In genomic region chr2:155276195-155276594, GRCm38 (mm10) we compare ENCODE assay signal across 8 mouse cellular contexts. TPM values are rescaled to one million over a fixed set of nuclear protein-coding genes. Genes with fewer than 3 reads are reported as not detected.
DNase-seq lines count a peak whose midpoint lies in the region; ATAC-seq and TF ChIP-seq lines count a peak whose summit lies in the region.

Gene Map1lc3a (plus strand): TSS chr2:155276297.

- no peaks in the 10 kb centered on the region for H3K79me2 ChIP-seq in liver, adult 2 months (ENCODE audit: control insufficient read depth, insufficient read depth, low read length)
- no peaks in the 10 kb centered on the region for H3K79me2 ChIP-seq in myocyte (ENCODE audit: control insufficient read depth, insufficient read depth)

- under 1% methylated on average over 47 of the region's 47 CpGs for WGBS in heart, embryonic 11.5 days (ENCODE audit: insufficient replicate concordance)
- WGBS in kidney, embryonic 16.5 days = 1% methylated on average over 45 of the region's 47 CpGs
- 2% methylated on average over 47 of the region's 47 CpGs for WGBS in liver, adult 2 months

- H3K27ac ChIP-seq in heart, embryonic 11.5 days (ENCODE audit: low read depth, low read length) = peak within 1 kb of the TSS; percentile 73
- H3K27ac ChIP-seq in kidney, embryonic 16.5 days (ENCODE audit: low read length) = peak within 1 kb of the TSS; percentile 87
- peak within 1 kb of the TSS; percentile 85 for H3K27ac ChIP-seq in liver, adult 2 months (replicated peaks; ENCODE audit: insufficient read depth, low read depth, low read length)

- peak; percentile 99 for DNase-seq in B cell, adult 2 months
- DNase-seq in brain, adult 2 months (ENCODE audit: low read depth, low spot score) = peak; percentile 98
- DNase-seq in liver, adult 2 months (ENCODE audit: extremely low read depth, low read depth, low spot score) = peak; percentile 76
- DNase-seq in splenic B cell, adult 2 months (ENCODE audit: low read depth, low spot score) = peak; percentile 97

- TF ChIP-seq POLR2A in liver, adult 2 months (IDR thresholded peaks at IDR 0.05; ENCODE audit: extremely low read depth, insufficient read depth, low read length) = no peak; the same call in 1 of the 2 replicates
- no peak for TF ChIP-seq POLR2A in myocyte (IDR thresholded peaks at IDR 0.05; ENCODE audit: insufficient read length, low read depth)

- no peaks in the 10 kb centered on the region for H3K36me3 ChIP-seq in heart, embryonic 11.5 days (ENCODE audit: control insufficient read depth, insufficient read depth, low read length)
- H3K36me3 ChIP-seq in kidney, embryonic 16.5 days (ENCODE audit: insufficient read depth, low read length) = 0 out of 2 replicates have a peak, but pooled peaks cover 3% of the 10 kb centered on the region
- no peaks in the 10 kb centered on the region for H3K36me3 ChIP-seq in liver, adult 2 months (ENCODE audit: control insufficient read depth, insufficient read depth, low read length)
- H3K36me3 ChIP-seq in myocyte (ENCODE audit: control insufficient read depth, insufficient read depth) = peaks cover 3% of the 10 kb centered on the region
- no peaks in the 10 kb centered on the region for H3K36me3 ChIP-seq in splenic B cell, adult 2 months (ENCODE audit: control insufficient read depth, insufficient read depth, low read length, poor library complexity, severe bottlenecking)

- peak within 1 kb of the TSS; percentile 80 for H3K4me3 ChIP-seq in heart, embryonic 11.5 days (ENCODE audit: low read depth, low read length)
- H3K4me3 ChIP-seq in kidney, embryonic 16.5 days (ENCODE audit: low read length) = peak within 1 kb of the TSS; percentile 86
- peak within 1 kb of the TSS; percentile 96 for H3K4me3 ChIP-seq in liver, adult 2 months (ENCODE audit: insufficient read depth, low read depth, low read length)
- H3K4me3 ChIP-seq in myocyte = peak within 1 kb of the TSS; percentile 58

- peak; percentile 73 for ATAC-seq in erythroblast, adult 5-6 weeks (replicated peaks; ENCODE audit: low FRiP score, poor library complexity, severe bottlenecking)
- peak; percentile 89 for ATAC-seq in heart, embryonic 11.5 days (replicated peaks; ENCODE audit: insufficient number of reproducible peaks, low FRiP score, low TSS enrichment)
- peak; percentile 93 for ATAC-seq in kidney, embryonic 16.5 days (ENCODE audit: low FRiP score, low TSS enrichment)

- TF ChIP-seq CTCF in liver, adult 2 months (IDR thresholded peaks at IDR 0.05; ENCODE audit: low read depth, low read length) = no peak

- peak within 1 kb of the TSS; percentile 89 for H3K9ac ChIP-seq in heart, embryonic 11.5 days (ENCODE audit: low read depth, low read length)
- H3K9ac ChIP-seq in kidney, embryonic 16.5 days (replicated peaks; ENCODE audit: low read length) = peak within 1 kb of the TSS; percentile 94
- peak within 1 kb of the TSS; percentile 96 for H3K9ac ChIP-seq in liver, adult 2 months (ENCODE audit: low read depth, low read length)

- H3K27me3 ChIP-seq in heart, embryonic 11.5 days (ENCODE audit: control insufficient read depth, insufficient read depth, low read length) = no peaks in the 10 kb centered on the region
- no peaks in the 10 kb centered on the region for H3K27me3 ChIP-seq in kidney, embryonic 16.5 days (ENCODE audit: insufficient read depth, low read length)
- H3K27me3 ChIP-seq in liver, adult 2 months (ENCODE audit: control insufficient read depth, insufficient read depth, low read length) = no peaks in the 10 kb centered on the region
- no peaks in the 10 kb centered on the region for H3K27me3 ChIP-seq in myocyte (ENCODE audit: control insufficient read depth, insufficient read depth, insufficient read length)
- no peaks in the 10 kb centered on the region for H3K27me3 ChIP-seq in splenic B cell, adult 2 months (ENCODE audit: control insufficient read depth, insufficient read depth, low read length, poor library complexity, severe bottlenecking)

- H3K4me2 ChIP-seq in heart, embryonic 11.5 days = peak within 1 kb of the TSS; percentile 76
- peak within 1 kb of the TSS; percentile 72 for H3K4me2 ChIP-seq in kidney, embryonic 16.5 days (replicated peaks; ENCODE audit: low read depth, low read length)
- peak within 1 kb of the TSS; percentile 81 for H3K4me2 ChIP-seq in myocyte (ENCODE audit: low read depth)

- peaks cover 8% of the 10 kb centered on the region for H3K4me1 ChIP-seq in heart, embryonic 11.5 days (ENCODE audit: control insufficient read depth, insufficient read depth, low read length)
- peaks cover 10% of the 10 kb centered on the region for H3K4me1 ChIP-seq in kidney, embryonic 16.5 days (ENCODE audit: insufficient read depth, low read length)
- peaks cover 13% of the 10 kb centered on the region for H3K4me1 ChIP-seq in liver, adult 2 months (ENCODE audit: control insufficient read depth, insufficient read depth, low read length)

- H3K9me3 ChIP-seq in heart, embryonic 11.5 days (replicated peaks; ENCODE audit: control insufficient read depth, low read length) = no peaks in the 10 kb centered on the region
- no peaks in the 10 kb centered on the region for H3K9me3 ChIP-seq in kidney, embryonic 16.5 days (ENCODE audit: low read length)

- H3ac ChIP-seq in myocyte (ENCODE audit: control insufficient read depth, insufficient read length) = peak within 1 kb of the TSS; percentile 72

TF ChIP-seq in myocyte, 11 proteins besides CTCF, POLR2A, EP300 and RAD21:
- no peak for TF ChIP-seq MYOD1 (IDR thresholded peaks at IDR 0.05; ENCODE audit: control insufficient read depth in 1 of 3, insufficient read length in 2 of 3, low read depth in 2 of 3)
- TF ChIP-seq REST (IDR thresholded peaks at IDR 0.05; ENCODE audit: insufficient read depth, insufficient read length) = no peak
- no peak for TF ChIP-seq TCF3 (IDR thresholded peaks at IDR 0.05; ENCODE audit: insufficient read length, low read depth)
- TF ChIP-seq MAX (IDR thresholded peaks at IDR 0.05; ENCODE audit: low read depth) = no peak
- no peak for TF ChIP-seq TCF12 (IDR thresholded peaks at IDR 0.05; ENCODE audit: insufficient read depth, poor library complexity, severe bottlenecking)
- TF ChIP-seq POLR2AphosphoS2 (IDR thresholded peaks at IDR 0.05; ENCODE audit: insufficient read length, low read depth) = peak; percentile 30
- TF ChIP-seq SRF (IDR thresholded peaks at IDR 0.05; ENCODE audit: control insufficient read depth, insufficient read length, low read depth) = peak; percentile 80
- no peak for TF ChIP-seq CEBPB (IDR thresholded peaks at IDR 0.05; ENCODE audit: insufficient read depth, poor library complexity, severe bottlenecking)
- no peak for TF ChIP-seq USF1 (IDR thresholded peaks at IDR 0.05; ENCODE audit: low read depth)
- TF ChIP-seq E2F4 (IDR thresholded peaks at IDR 0.05; ENCODE audit: insufficient read depth) = no peak
- no peak for TF ChIP-seq MYOG (IDR thresholded peaks at IDR 0.05; ENCODE audit: control insufficient read depth in 1 of 3, insufficient read depth in 1 of 3, insufficient read length in 2 of 3, low read depth in 2 of 3)

RNA-seq across cellular contexts. Expression of gene Map1lc3a, which starts in this region (rescaled TPM):
- 0.77 TPM in 1 of 2 replicates, not detected in the other for total RNA-seq in erythroblast, adult 5-6 weeks (2015; ENCODE audit: low replicate concordance)
- 0.34 and 2.9 TPM in 2 replicates for total RNA-seq in erythroblast, adult 5-6 weeks (2017; ENCODE audit: low replicate concordance)
- 187 and 189 TPM in 2 replicates for polyA plus RNA-seq in heart, embryonic 11.5 days (2014; fragmentation: Nextera tagmentation; extraction: Ambion mirVana)
- polyA plus RNA-seq in kidney, embryonic 16.5 days (2015; fragmentation: Nextera tagmentation; extraction: Ambion mirVana) = 156 and 165 TPM in 2 replicates
- 26.8 and 31.8 TPM in 2 replicates for total RNA-seq in liver, adult 2 months (2014; rRNA removed)
- 87.2 and 125 TPM in 2 replicates for polyA plus RNA-seq in liver, adult 2 months (2012; rRNA removed)
- 413 TPM for polyA plus RNA-seq in myocyte (2012; fragmentation: generic; extraction: Trizol)

Comparison
In these comparisons a context has a peak if more than half of its experiments do, and no peak if none do; other contexts are left out.
1. Peak in every context shown above with its lines: DNase-seq, ATAC-seq, H3K4me3 ChIP-seq and H3K27ac ChIP-seq.